Mouse (Mus musculus): ENCODE data around the gene Azgp1.
"Not testable (repeated sequence)": the region's sequence is repeated elsewhere in the genome, so short reads cannot be mapped to it uniquely, and the experiment has no call there.

Azgp1 gene

GRCm38 (mm10) chr5:137981300-137981699, at the start of gene Azgp1:
Azgp1 (plus strand) TSS chr5:137981520.
- no peak for DNase-seq

GRCm38 (mm10) chr5:137933934-137934333, 47.4 kb upstream of the Azgp1 start:
- not testable (repeated sequence) for DNase-seq

- DNase-seq: no peak
Measured at GRCm38 (mm10) chr5:137936486-137936885, 44.8 kb upstream of the Azgp1 start.

- DNase-seq: no peak
Measured at GRCm38 (mm10) chr5:137937238-137937637, 44.1 kb upstream of the Azgp1 start.

- DNase-seq: no peak
Measured at GRCm38 (mm10) chr5:137940948-137941347, 40.4 kb upstream of the Azgp1 start.

GRCm38 (mm10) chr5:137943133-137943532, 38.2 kb upstream of the Azgp1 start:
- DNase-seq: no peak

- no peak for DNase-seq
Measured at GRCm38 (mm10) chr5:137947303-137947702, 34.0 kb upstream of the Azgp1 start.

GRCm38 (mm10) chr5:137951218-137951617, 30.1 kb upstream of the Azgp1 start:
- peak; percentile 5 for DNase-seq

- DNase-seq: no peak
Measured at GRCm38 (mm10) chr5:137956404-137956803, 24.9 kb upstream of the Azgp1 start.

- DNase-seq: no peak
Measured at GRCm38 (mm10) chr5:137962945-137963344, 18.4 kb upstream of the Azgp1 start, which contains the start of gene Gjc3. Gjc3 (minus strand) TSS chr5:137963098.

GRCm38 (mm10) chr5:137966492-137966891, 14.8 kb upstream of the Azgp1 start:
- no peak for DNase-seq

GRCm38 (mm10) chr5:137973161-137973560, 8.2 kb upstream of the Azgp1 start:
- no peak for DNase-seq

GRCm38 (mm10) chr5:137973738-137974137, 7.6 kb upstream of the Azgp1 start:
- DNase-seq: no peak

GRCm38 (mm10) chr5:137974724-137975123, 6.6 kb upstream of the Azgp1 start:
- no peak for DNase-seq

GRCm38 (mm10) chr5:137975434-137975833, 5.9 kb upstream of the Azgp1 start:
- DNase-seq: no peak

- DNase-seq: no peak
Measured at GRCm38 (mm10) chr5:137977291-137977690, 4.0 kb upstream of the Azgp1 start.

- DNase-seq: no peak
Measured at GRCm38 (mm10) chr5:137979081-137979480, 2.2 kb upstream of the Azgp1 start.

GRCm38 (mm10) chr5:137986351-137986750, 5.0 kb downstream of the Azgp1 start:
- no peak for DNase-seq

- DNase-seq: no peak
Measured at GRCm38 (mm10) chr5:138009437-138009836, 28.1 kb downstream of the Azgp1 start.

GRCm38 (mm10) chr5:138012382-138012781, 31.1 kb downstream of the Azgp1 start:
- no peak for DNase-seq

GRCm38 (mm10) chr5:138016530-138016929, 35.2 kb downstream of the Azgp1 start:
- no peak for DNase-seq

- no peak for DNase-seq
Measured at GRCm38 (mm10) chr5:138016997-138017396, 35.7 kb downstream of the Azgp1 start.

- DNase-seq: not testable (repeated sequence)
Measured at GRCm38 (mm10) chr5:138019577-138019976, 38.3 kb downstream of the Azgp1 start.

GRCm38 (mm10) chr5:138020961-138021479, 39.7 kb downstream of the Azgp1 start, which contains the start of the genes Smok3a and Smok3b:
Smok3a (plus strand) TSS chr5:138021261.
Smok3b (plus strand) TSS chr5:138021429.
- DNase-seq: not testable (repeated sequence)

Measured in thymus, postnatal 14 days (tissue).